Mouse (Mus musculus) midbrain, embryonic 15.5 days (tissue): ENCODE measurements around the gene Slc24a3. TPM values are rescaled to one million over a fixed set of nuclear protein-coding genes. Genes with fewer than 3 reads are reported as not detected.
A peak's percentile ranks its signal among the peaks of the same experiment; 100 is the strongest.

Experiments
- ATAC-seq: fragments of 200-750 bp; cut with Nextera tagmentation; replicated peaks from 2 replicates; pipeline ENCODE4 v1.8.0; 2017; ENCODE audit warnings: moderate TSS enrichment
- H3K27ac ChIP-seq: fragments of 300-500 bp; sonication (generic); 2 replicates; pipeline ENCODE4 v1.5.1; 2015; ENCODE audit warnings: mild to moderate bottlenecking, inconsistent platforms
- H3K27me3 ChIP-seq: fragments of 300-500 bp; sonication (generic); replicated peaks from 2 replicates; pipeline ENCODE4 v1.6.1; 2015; ENCODE audit warnings: inconsistent platforms
- H3K36me3 ChIP-seq: fragments of 300-500 bp; sonication (generic); replicated peaks from 2 replicates; pipeline ENCODE4 v1.6.1; 2015; ENCODE audit warnings: inconsistent platforms
- H3K4me1 ChIP-seq: fragments of 300-500 bp; sonication (generic); 2 replicates; pipeline ENCODE4 v1.6.1; 2015; ENCODE audit warnings: inconsistent platforms
- H3K4me2 ChIP-seq: fragments of 300-500 bp; sonication (generic); 2 replicates; pipeline ENCODE4 v1.6.1; 2015; ENCODE audit warnings: inconsistent platforms, mild to moderate bottlenecking, moderate library complexity
- H3K4me3 ChIP-seq: fragments of 300-500 bp; sonication (generic); 2 replicates; pipeline ENCODE4 v1.5.1; 2015; ENCODE audit warnings: mild to moderate bottlenecking, inconsistent platforms
- H3K9ac ChIP-seq: fragments of 300-500 bp; sonication (generic); 2 replicates; pipeline ENCODE4 v1.6.1; 2015; ENCODE audit warnings: mild to moderate bottlenecking, inconsistent platforms
- H3K9me3 ChIP-seq: fragments of 300-500 bp; sonication (generic); 2 replicates; pipeline ENCODE4 v1.6.1; 2016; ENCODE audit warnings: inconsistent platforms
- WGBS: fragments of 180-500 bp; shearing (Covaris S2); methylation state at CpG from one replicate; pipeline ENCODE4 v1.1.7; 2015; ENCODE audit warnings: mixed read lengths; 5-methylcytosine and 5-hydroxymethylcytosine counted together
- polyA plus RNA-seq: library from polyadenylated mRNA; unstranded; fragments of >200 nt; fragmentation: Nextera tagmentation; extraction: Ambion mirVana; gene quantifications from 2 replicates; pipeline ENCODE4 v1.2.1, GENCODE M21; 2015

The Slc24a3 gene
- polyA plus RNA-seq, 1 experiment from 2014 or later, result 17.4 TPM

DNA sequence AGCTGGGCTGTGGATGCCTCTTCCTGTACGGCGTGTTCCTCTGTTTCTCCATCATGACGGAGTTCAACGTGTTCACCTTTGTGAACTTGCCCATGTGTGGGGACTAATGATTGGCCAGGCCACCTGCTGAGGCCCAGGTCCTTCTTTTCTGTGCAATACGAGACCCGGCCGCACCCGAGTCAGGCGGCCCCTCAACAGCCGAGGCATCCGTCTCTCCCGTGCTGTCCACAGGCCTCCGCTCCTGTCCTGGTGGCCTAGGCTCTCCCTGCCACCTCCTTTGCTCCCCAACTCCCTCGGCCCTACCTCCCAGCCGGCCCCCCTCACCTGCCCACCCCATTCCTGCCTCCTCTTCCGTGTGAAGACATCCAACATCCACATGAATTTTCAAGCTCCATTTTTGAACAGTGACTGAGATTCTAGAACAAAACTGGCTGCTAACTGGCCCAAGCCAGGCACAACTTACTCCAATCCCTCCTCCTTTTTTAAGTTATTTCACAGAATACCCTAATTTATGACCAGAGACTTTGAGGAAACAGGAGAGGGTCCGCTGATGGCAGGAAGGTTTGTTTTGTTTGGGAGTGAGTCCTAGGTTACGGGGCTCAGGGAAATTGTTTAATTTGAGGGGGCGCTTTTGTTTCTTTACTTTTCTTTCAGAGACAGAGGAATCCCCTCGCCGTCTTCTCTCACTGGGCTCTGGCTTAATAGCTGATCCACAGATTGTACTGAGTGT, 472.9 kb downstream of the Slc24a3 start:
- Histone ChIP-seq H3K9ac (no peak overlapping the region), H3K9me3 (no peaks in the 10 kb centered on the region), H3K27me3 (no peaks in the 10 kb centered on the region), H3K4me3 (no peak overlapping the region), H3K36me3 (no peaks in the 10 kb centered on the region), H3K4me2 (no peak overlapping the region), H3K27ac (no peak overlapping the region), H3K4me1 (no peaks in the 10 kb centered on the region)
- 83% methylated on average over 21 of the region's 21 CpGs for WGBS
- ATAC-seq, result no peak

- Histone ChIP-seq H3K4me2 (no peak overlapping the region), H3K4me3 (no peak overlapping the region), H3K9ac (no peak overlapping the region), H3K27ac (no peak overlapping the region), H3K4me1 (no peaks in the 10 kb centered on the region), H3K36me3 (no peaks in the 10 kb centered on the region), H3K9me3 (no peaks in the 10 kb centered on the region), H3K27me3 (no peaks in the 10 kb centered on the region)
- ATAC-seq, result no peak
- WGBS, result 40% methylated on average over 12 of the region's 12 CpGs
Observed at GRCm38 (mm10) chr2:145655373-145655960, 487.9 kb downstream of the Slc24a3 start.

DNA sequence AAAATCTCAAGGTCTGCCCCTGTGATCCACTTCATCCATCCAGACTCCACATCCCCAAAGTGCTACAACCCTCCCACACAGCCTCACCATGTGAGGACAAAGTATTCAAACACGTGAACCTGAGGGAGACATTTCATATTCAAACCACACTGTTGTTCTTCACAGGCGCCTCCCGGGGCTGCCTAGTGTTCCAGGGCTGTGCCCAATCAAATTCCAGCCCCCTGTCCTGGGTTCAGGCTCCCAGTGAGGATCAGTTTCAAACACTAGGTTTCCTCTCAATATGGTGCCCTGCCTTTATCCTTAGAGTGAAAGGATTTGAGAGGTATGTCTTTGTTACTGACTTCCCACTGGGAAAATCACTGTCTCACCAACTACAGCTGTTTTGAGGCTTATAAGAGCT, 488.6 kb downstream of the Slc24a3 start:
- Histone ChIP-seq H3K9ac (no peak overlapping the region), H3K27me3 (no peaks in the 10 kb centered on the region), H3K9me3 (no peaks in the 10 kb centered on the region), H3K36me3 (no peaks in the 10 kb centered on the region), H3K4me2 (no peak overlapping the region), H3K27ac (no peak overlapping the region), H3K4me1 (no peaks in the 10 kb centered on the region), H3K4me3 (no peak overlapping the region)
- 39% methylated on average over 3 of the region's 3 CpGs for WGBS
- no peak for ATAC-seq

GRCm38 (mm10) chr2:145656716-145657115, 489.2 kb downstream of the Slc24a3 start:
- Histone ChIP-seq H3K4me3 (no peak overlapping the region), H3K36me3 (no peaks in the 10 kb centered on the region), H3K9ac (no peak overlapping the region), H3K27ac (no peak overlapping the region), H3K9me3 (no peaks in the 10 kb centered on the region), H3K4me2 (no peak overlapping the region), H3K27me3 (no peaks in the 10 kb centered on the region), H3K4me1 (no peaks in the 10 kb centered on the region)
- WGBS, result 50% methylated on average over 1 of the region's 1 CpGs
- no peak for ATAC-seq

DNA sequence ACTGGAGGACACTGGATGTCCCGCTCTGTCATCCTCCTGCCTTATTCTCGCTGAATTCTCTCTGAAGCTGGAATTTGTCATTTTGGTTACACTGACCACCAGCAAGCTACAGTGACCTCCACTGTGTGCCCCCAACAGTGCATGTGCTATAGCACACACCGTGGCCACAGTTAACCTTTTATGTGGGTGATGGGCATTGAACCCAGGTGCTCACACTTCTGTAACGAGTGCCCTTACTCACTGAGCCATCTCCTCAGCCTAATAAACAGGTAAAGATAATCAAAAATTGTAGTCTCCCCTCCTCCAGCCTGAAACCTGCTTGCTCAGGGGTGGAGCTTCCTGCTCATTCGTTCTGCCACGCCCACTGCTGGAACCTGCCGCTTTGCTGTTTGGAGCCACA, 493.7 kb downstream of the Slc24a3 start:
- H3K4me3 ChIP-seq, result no peak overlapping the region
- ATAC-seq, result no peak
- no peaks in the 10 kb centered on the region for H3K36me3 ChIP-seq
- H3K27ac ChIP-seq, result no peak overlapping the region
- no peaks in the 10 kb centered on the region for H3K4me1 ChIP-seq
- no peak overlapping the region for H3K4me2 ChIP-seq
- H3K9ac ChIP-seq, result no peak overlapping the region
- 71% methylated on average over 6 of the region's 7 CpGs for WGBS
- no peaks in the 10 kb centered on the region for H3K9me3 ChIP-seq
- H3K27me3 ChIP-seq, result no peaks in the 10 kb centered on the region

DNA sequence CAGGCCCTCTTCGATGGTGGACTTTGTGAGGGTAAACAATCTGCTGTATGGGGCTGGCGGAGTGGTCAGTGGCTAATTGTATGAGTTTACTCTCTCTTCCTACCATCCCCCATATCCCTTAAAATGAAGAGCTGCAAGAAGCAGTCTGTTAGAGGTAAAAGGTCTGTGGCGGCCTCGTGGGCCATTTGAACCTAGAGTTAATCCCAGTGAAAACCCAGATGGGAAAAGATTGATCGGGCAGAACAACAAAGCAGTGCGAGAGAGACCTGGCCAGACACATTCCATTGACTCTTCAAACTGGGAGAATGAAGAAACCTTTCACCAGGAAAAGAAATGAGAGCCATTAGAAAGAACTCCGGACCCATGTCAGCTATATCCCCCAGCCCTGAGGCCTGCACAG, 496.3 kb downstream of the Slc24a3 start:
- Histone ChIP-seq H3K9ac (no peak overlapping the region), H3K9me3 (no peaks in the 10 kb centered on the region), H3K4me3 (no peak overlapping the region), H3K36me3 (no peaks in the 10 kb centered on the region), H3K4me1 (no peaks in the 10 kb centered on the region), H3K27me3 (no peaks in the 10 kb centered on the region), H3K4me2 (no peak overlapping the region), H3K27ac (no peak overlapping the region)
- ATAC-seq, result no peak
- WGBS, result 74% methylated on average over 7 of the region's 7 CpGs

DNA sequence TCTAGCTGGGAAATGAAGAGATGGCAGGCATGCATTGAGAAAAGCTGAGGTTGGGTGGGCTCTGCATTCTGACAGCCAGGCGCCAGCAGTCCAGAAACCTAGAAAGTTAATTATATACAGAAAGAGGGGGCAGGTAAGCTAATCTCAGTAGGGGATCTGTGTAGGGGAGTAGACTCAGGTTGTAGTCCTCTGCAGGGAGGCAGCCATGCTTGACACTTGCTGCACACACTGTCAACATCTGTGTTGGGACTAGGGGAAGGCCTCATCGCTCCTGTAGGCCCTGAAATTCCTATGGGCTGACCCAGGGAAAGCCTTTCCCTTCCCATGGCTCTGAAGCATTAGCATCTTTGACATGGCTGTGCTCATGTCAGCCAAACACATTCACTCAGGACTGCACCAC, 496.8 kb downstream of the Slc24a3 start:
- Histone ChIP-seq H3K27me3 (no peaks in the 10 kb centered on the region), H3K9me3 (no peaks in the 10 kb centered on the region), H3K9ac (no peak overlapping the region), H3K36me3 (no peaks in the 10 kb centered on the region), H3K4me1 (no peaks in the 10 kb centered on the region), H3K27ac (no peak overlapping the region), H3K4me3 (no peak overlapping the region), H3K4me2 (no peak overlapping the region)
- no peak for ATAC-seq
- 84% methylated on average over 2 of the region's 2 CpGs for WGBS

DNA sequence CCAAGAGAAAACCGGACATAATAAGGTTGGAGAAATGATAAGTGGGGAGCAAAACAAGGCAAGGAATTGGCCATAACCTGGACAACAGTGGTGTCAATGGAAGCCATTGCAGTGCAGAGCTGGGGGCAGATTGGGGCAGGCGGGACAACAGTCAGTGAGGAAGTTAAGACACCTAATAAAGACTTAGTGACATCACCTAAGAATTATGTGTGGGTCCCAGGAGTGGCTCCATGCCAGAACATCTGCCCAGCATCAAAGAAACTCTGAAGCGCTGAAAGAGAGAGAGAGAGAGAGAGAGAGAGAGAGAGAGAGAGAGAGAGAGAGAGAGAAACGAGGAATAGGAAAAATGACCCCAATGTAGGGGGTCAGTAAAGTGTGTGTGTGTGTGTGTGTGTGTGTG, 500.6 kb downstream of the Slc24a3 start:
- no peak overlapping the region for H3K27ac ChIP-seq
- no peaks in the 10 kb centered on the region for H3K27me3 ChIP-seq
- no peaks in the 10 kb centered on the region for H3K9me3 ChIP-seq
- H3K9ac ChIP-seq, result no peak overlapping the region
- no peak for ATAC-seq
- H3K4me3 ChIP-seq, result no peak overlapping the region
- no peaks in the 10 kb centered on the region for H3K36me3 ChIP-seq
- WGBS, result 85% methylated on average over 3 of the region's 4 CpGs
- H3K4me1 ChIP-seq, result no peaks in the 10 kb centered on the region
- H3K4me2 ChIP-seq, result no peak overlapping the region

- H3K9me3 ChIP-seq, result no peaks in the 10 kb centered on the region
- 86% methylated on average over 4 of the region's 4 CpGs for WGBS
- no peak for ATAC-seq
Observed at GRCm38 (mm10) chr2:145670131-145670530, 502.6 kb downstream of the Slc24a3 start.

GRCm38 (mm10) chr2:145674496-145675141, 507.1 kb downstream of the Slc24a3 start:
- Histone ChIP-seq H3K27ac (0 out of 2 replicates have a peak overlapping the region, but pooled peaks have one; percentile 9), H3K4me2 (peak overlapping the region; percentile 97), H3K4me3 (peak overlapping the region; percentile 73), H3K36me3 (no peaks in the 10 kb centered on the region), H3K27me3 (no peaks in the 10 kb centered on the region), H3K9me3 (no peaks in the 10 kb centered on the region), H3K4me1 (peaks cover 28% of the 10 kb centered on the region), H3K9ac (peak overlapping the region; percentile 67)
- 5% methylated on average over 23 of the region's 23 CpGs for WGBS
- ATAC-seq, result peak; percentile 56

More at GRCm38 (mm10) chr2:145670131-145670530, 502.6 kb downstream of the Slc24a3 start:
- Histone ChIP-seq H3K4me2 (no peak overlapping the region), H3K9ac (no peak overlapping the region), H3K36me3 (no peaks in the 10 kb centered on the region), H3K27ac (no peak overlapping the region), H3K27me3 (no peaks in the 10 kb centered on the region), H3K4me3 (no peak overlapping the region), H3K4me1 (peaks cover 12% of the 10 kb centered on the region; the same call in 1 of the 2 replicates)

DNA sequence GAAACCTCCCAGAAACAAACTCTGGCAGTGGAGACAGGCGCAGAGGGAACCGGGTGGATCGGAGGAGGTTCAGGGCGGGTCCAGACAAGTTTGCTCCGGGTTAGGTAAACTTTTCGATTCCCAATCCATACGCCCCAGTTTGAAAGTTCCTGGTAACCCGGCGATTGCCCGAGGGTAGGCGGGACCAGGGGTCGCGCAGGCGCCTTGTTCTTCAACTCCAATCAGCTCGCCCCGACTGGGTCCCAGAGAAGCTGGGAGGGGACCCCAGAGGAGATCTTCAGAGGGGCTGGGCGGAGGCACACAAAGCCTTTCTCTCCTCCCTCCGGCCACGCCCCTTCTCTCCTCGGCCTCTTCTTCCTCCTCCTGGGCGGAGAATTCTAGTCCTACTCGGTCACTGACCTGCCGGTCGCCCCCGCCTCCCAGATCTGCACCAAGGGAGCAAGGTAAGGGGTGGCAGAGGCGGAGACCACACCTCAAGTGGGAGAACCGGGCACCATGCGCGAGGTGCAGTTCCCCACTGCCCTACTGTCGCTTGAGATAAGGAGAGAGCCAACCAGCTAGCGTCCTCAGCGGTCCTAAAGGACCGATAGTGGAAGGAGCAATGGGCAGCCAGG, 507.7 kb downstream of the Slc24a3 start, which contains the start of gene Rin2:
Rin2 (plus strand) TSS at position 74 of the 614 bp plus-strand sequence.
- Histone ChIP-seq H3K9me3 (no peaks in the 10 kb centered on the region), H3K4me3 (peak within 1 kb of the TSS; percentile 73), H3K27me3 (no peaks in the 10 kb centered on the region), H3K27ac (peak within 1 kb of the TSS; percentile 27; the same call in 1 of the 2 replicates), H3K4me1 (peaks cover 28% of the 10 kb centered on the region), H3K36me3 (no peaks in the 10 kb centered on the region), H3K4me2 (peak within 1 kb of the TSS; percentile 97), H3K9ac (peak within 1 kb of the TSS; percentile 67)
- peak; percentile 84 for ATAC-seq
- under 1% methylated on average over 33 of the region's 33 CpGs for WGBS
